Mouse (Mus musculus) bone marrow, adult 2 months (tissue): Measurements from ENCODE around the gene Cdk15.

Experiments used
- CTCF ChIP-seq: fragments of 200-500 bp; IDR thresholded peaks from 2 replicates; pipeline ENCODE4 v1.5.1; 2011; ENCODE audit warnings: low read length, control low read depth; ENCODE audit not compliant: control insufficient read depth, insufficient read depth
- POLR2A ChIP-seq: fragments of 200-500 bp; IDR thresholded peaks from 2 replicates; pipeline ENCODE4 v1.6.1; 2011; ENCODE audit warnings: low read depth, mild to moderate bottlenecking, control low read depth, low read length, borderline replicate concordance; ENCODE audit not compliant: control insufficient read depth

- TF ChIP-seq CTCF (no peak), POLR2A (no peak)
Measured at GRCm38 (mm10) chr1:59376557-59376956, 119.9 kb downstream of the Cdk15 start.
